Mouse (Mus musculus) sigmoid colon, adult 10 weeks (tissue): ENCODE results near the gene Disp3. TPM values are rescaled to one million over a fixed set of nuclear protein-coding genes. Genes with fewer than 3 reads are reported as not detected.

Experiments
- polyA plus RNA-seq: library from polyadenylated mRNA; stranded (reverse); fragments of 350-450 nt; fragmentation: Illumina TruSeq; extraction: RNeasy Lipid Tissue Mini Kit (QIAGEN cat#74804); gene quantifications from one replicate; pipeline ENCODE4 v1.2.3, GENCODE M21; 2014; ENCODE audit warnings: low read depth, low replicate concordance

Disp3 gene
- polyA plus RNA-seq = not detected

DNA sequence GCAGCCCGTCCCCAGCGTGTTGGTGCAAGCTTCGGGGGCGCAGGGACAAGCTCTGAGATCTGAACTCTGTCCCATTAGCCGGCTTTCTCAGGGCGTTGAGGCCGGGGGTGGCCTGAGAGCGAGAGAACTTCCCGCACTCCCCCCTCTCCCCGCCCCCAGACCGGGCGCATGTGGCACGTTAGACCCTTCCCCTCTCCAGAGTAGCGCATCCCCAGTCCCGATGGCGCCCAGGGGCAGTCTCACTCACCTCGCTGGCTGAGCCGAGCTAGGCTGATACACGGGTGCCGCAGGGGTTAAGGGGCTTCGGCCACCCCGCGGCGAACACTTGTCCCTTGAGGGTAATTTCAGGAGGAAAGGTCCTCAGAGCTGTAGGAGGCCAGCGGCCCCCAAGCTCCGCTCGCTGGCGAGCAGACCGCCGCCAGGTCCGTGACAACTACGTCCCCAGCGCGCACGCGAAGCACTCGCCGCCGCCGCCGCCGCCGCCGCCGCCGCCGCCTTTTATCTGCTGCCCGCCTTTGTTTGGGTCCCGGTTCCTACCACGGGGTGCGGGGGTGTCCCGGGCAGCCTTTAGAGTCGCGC lies at the start of gene Disp3:
Disp3 (minus strand) TSS at position 490 of the 579 bp plus-strand sequence.

Other genes with a start within 250 kb of the Disp3 start
- gene Clcn6, start 249.1 kb downstream of the Disp3 start, polyA plus RNA-seq = 2.4 TPM
- 2.0 TPM for gene Mthfr, start 248.9 kb downstream of the Disp3 start, polyA plus RNA-seq
- 11.2 TPM for gene Agtrap, start 199.9 kb downstream of the Disp3 start, polyA plus RNA-seq
- 1.2 TPM for gene Mad2l2, start 157.6 kb downstream of the Disp3 start, polyA plus RNA-seq
- 0.16 TPM for gene Draxin, start 157.3 kb downstream of the Disp3 start, polyA plus RNA-seq
- gene Fbxo6, start 135.8 kb downstream of the Disp3 start, polyA plus RNA-seq = 0.88 TPM
- gene Fbxo44, start 127.5 kb downstream of the Disp3 start, polyA plus RNA-seq = 1.6 TPM
- gene Fbxo2, start 127.3 kb downstream of the Disp3 start, polyA plus RNA-seq = not detected
- gene Ubiad1, start 156.8 kb upstream of the Disp3 start, polyA plus RNA-seq = 2.8 TPM
- gene Mtor, start 160.6 kb upstream of the Disp3 start, polyA plus RNA-seq = 5.2 TPM
- 8.2 TPM for gene Angptl7, start 212.5 kb upstream of the Disp3 start, polyA plus RNA-seq